Mouse (Mus musculus) spleen, postnatal 4 days (tissue): ENCODE data around the gene Rpl10a.
"Not testable (repeated sequence)": the region's sequence is repeated elsewhere in the genome, so short reads cannot be mapped to it uniquely, and the experiment has no call there.

ENCODE experiments used
- DNase-seq, 2 experiments: peaks; one replicate each; pipeline ENCODE4 v3.0.0; 2022; ENCODE audit warnings: low spot score in 2 of 2

Rpl10a gene

DNA sequence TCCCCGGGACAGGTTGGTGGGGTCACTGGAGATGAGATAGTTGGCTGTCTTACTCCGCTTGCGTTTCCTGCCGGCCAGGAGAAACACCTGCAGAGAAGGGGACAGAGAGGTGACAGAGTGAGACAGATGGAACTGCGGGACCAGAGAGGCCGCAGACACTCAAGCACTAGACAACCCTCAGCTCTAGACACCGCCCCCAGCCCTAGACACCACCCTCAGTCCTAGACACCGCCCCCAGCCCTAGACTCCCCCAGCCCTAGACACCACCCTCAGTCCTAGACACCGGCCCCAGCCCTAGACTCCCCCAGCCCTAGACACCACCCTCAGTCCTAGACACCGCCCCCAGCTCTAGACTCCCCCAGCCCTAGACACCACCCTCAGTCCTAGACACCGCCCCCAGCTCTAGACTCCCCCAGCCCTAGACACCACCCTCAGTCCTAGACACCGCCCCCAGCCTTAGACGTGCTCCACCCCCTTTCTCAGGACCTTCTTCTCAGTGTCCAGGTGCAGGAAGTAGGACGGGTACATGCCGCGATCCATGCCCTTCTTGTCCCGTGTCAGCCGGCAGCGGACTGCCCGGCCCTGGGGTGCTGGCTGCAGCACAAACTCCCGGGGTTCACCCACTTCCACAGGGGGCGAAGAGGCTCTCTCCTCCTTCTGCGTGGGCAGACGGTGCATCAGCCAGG, 30.4 kb downstream of the Rpl10a start:
- not testable (repeated sequence) for DNase-seq

GRCm38 (mm10) chr17:28360531-28361277, 32.4 kb downstream of the Rpl10a start:
- DNase-seq: no peak

DNA sequence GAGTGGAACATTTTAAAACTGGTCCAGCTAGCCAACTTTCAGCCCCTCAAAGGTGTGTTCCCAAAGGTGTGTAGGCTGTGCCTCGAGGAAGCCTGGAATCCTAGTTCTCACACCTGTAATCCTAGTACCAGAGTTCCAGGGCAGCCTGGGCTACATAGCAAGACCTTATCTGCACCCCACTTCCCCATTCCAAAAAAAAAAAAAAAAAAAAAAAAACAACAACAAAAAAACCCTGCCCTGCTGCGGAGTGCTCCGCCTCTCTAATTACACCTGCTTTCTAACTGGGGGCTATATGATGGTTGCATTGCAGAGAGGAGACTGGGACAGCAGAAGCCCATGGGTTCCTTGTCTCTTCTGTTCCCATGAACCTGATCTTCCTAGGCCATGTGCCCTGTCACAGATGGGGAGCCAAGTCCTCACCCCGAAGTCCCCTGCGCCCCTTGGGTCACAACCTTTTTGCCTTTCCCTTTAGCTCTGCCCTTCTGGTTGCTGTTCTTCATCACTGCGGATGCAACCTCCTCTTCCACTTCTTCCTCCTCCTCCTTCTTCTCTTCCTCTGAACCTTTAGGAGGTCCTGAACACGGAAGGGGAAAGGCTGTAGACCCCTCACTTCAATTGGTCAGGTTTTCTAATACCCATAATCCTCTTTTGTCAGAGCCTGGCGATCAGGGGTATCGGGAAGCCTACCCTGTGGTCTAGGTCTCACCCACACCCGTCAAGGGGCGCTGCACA, 33.8 kb downstream of the Rpl10a start:
- DNase-seq: no peak

- no peak for DNase-seq
Observed at GRCm38 (mm10) chr17:28362653-28363292, 34.5 kb downstream of the Rpl10a start.

DNA sequence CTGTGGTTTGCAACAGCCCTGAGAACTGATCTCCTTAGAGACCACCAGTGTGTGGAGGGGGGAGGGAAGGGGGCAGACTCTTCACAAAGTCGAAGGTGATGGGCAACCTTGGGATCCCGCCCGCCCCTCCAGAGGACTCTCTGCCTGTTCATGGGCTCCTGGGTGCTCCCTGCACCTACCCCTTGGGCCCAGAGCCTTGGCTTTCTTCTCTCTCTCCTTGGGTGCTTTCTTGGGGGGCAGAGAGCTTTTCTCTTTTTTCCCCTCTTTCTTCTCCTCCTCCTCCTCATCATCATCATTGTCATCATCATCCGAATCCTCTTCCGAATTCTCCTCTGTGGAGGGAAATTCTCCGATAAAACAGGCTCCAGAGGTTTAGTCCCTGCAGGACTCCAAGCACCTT, 35.2 kb downstream of the Rpl10a start:
- no peak for DNase-seq

DNA sequence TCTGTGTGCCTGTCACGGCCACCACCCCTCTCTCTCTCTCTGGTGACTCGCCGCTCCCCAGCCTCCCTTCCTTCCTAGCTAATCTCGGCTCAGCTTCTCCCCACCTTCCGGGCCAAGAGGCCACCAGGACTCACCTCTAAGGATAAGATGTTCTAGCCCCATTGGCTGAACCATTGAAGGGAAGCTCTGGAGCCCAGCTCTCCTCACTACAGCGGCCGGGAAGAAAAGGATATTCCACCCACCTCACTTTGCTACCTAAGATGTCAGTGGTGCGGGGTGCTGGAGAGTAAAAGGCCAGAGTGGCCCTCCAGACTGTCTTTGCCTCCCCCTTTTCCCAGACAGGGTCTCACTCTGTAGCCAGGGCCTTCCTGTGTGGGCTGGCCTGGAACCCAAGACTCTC, 36.9 kb downstream of the Rpl10a start, which contains the start of gene Tulp1:
Gene Tulp1, minus strand, starts transcription at position 101 of the 400 bp plus-strand sequence.
- no peak for DNase-seq

GRCm38 (mm10) chr17:28368449-28368848, 40.2 kb downstream of the Rpl10a start:
- peak; percentile 77 to 94 for DNase-seq

GRCm38 (mm10) chr17:28369056-28369455, 40.8 kb downstream of the Rpl10a start:
- DNase-seq: no peak

DNA sequence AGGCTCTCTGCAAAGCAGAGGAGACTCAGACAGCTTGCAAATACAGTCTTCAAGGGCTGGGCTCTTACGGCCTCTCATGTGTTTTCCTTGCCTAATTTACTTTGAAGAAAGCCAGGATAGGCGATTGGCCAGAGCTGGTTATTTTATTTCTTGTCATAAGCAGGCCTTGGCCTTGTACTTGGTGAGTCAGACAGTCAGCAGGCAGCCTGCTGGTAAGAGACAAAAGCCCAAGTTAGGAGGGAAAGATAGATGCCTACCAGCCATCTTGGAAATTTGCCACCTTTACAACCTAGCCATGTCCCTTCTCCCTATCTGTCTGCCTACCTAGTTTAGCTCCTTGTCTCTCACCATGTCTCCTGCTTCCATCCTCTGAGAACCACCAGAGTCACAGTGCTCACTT, 43.0 kb downstream of the Rpl10a start:
- DNase-seq: no peak

GRCm38 (mm10) chr17:28371941-28372340, 43.7 kb downstream of the Rpl10a start:
- no peak for DNase-seq

GRCm38 (mm10) chr17:28373821-28374220, 45.5 kb downstream of the Rpl10a start:
- DNase-seq: peak; percentile 66 to 89

- no peak for DNase-seq
Observed at GRCm38 (mm10) chr17:28374494-28374893, 46.2 kb downstream of the Rpl10a start.

- no peak for DNase-seq
Observed at GRCm38 (mm10) chr17:28375592-28376061, 47.4 kb downstream of the Rpl10a start.

GRCm38 (mm10) chr17:28380255-28380654, 52.0 kb downstream of the Rpl10a start:
- no peak for DNase-seq
